Mouse (Mus musculus) liver, postnatal 0 days (tissue): Measurements from ENCODE around the gene Pigh.

Experiments used
- CTCF ChIP-seq: sonication (generic); IDR thresholded peaks from 2 replicates; pipeline ENCODE4 v1.5.1; 2016; ENCODE audit warnings: antibody characterized with exemption, low read depth
- EP300 ChIP-seq: IDR thresholded peaks from 2 replicates; pipeline ENCODE4 v1.6.1; 2016; ENCODE audit warnings: antibody characterized with exemption, low read depth, mild to moderate bottlenecking

DNA sequence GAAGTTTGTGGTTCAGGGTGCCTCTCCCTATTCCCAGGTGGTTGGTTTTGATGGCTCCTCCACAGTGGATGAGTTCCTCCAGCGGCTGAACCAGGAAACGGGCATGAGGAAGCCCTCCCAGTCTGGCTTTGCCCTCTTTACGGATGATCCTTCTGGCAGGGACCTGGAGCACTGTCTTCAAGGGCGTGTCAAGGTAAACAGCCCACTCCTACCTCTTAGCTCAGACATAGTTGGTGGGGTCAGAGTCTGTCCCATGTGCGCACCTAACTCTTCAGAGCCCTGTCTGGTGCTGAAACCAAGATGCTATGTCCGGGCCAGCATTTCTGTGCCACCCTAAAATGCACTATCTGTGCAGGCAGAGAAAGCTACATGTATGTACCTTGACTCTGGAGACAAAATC is 16.1 kb downstream of the Pigh start:
- TF ChIP-seq CTCF (no peak), EP300 (no peak)
